Mouse (Mus musculus) cerebellum, adult 8-10 months (tissue): Measurements from ENCODE around the gene Pipox.
A peak's percentile ranks its signal among the peaks of the same experiment; 100 is the strongest.

ENCODE experiments used
- DNase-seq: peaks from one replicate; pipeline ENCODE4 v3.0.0; 2022

Gene Pipox

GRCm38 (mm10) chr11:77893787-77894718 lies at the start of gene Pipox:
TSS of gene Pipox (minus strand) at chr11:77894096.
- DNase-seq = peak; percentile 89

- no peak for DNase-seq
These were observed 48.3 kb upstream of the Pipox start for GRCm38 (mm10) chr11:77942230-77942629.

GRCm38 (mm10) chr11:77937649-77938410 lies 43.9 kb upstream of the Pipox start:
- DNase-seq = no peak

GRCm38 (mm10) chr11:77936846-77937245 lies 43.0 kb upstream of the Pipox start:
- DNase-seq = no peak

- DNase-seq = peak; percentile 55
These were observed 40.8 kb upstream of the Pipox start for GRCm38 (mm10) chr11:77934568-77935311.

GRCm38 (mm10) chr11:77934111-77934521 lies 40.2 kb upstream of the Pipox start:
- peak; percentile 74 for DNase-seq

- DNase-seq = no peak
These were observed 38.7 kb upstream of the Pipox start for GRCm38 (mm10) chr11:77932576-77932975.

GRCm38 (mm10) chr11:77931541-77932433 lies 37.9 kb upstream of the Pipox start:
- peak; percentile 39 for DNase-seq

GRCm38 (mm10) chr11:77930751-77931540 lies 37.0 kb upstream of the Pipox start, which contains the start of gene Sez6:
TSS of gene Sez6 (plus strand) at chr11:77930800.
- DNase-seq = peak; percentile 79

GRCm38 (mm10) chr11:77927837-77928236 lies 33.9 kb upstream of the Pipox start:
- no peak for DNase-seq

GRCm38 (mm10) chr11:77926666-77927065 lies 32.8 kb upstream of the Pipox start:
- no peak for DNase-seq

GRCm38 (mm10) chr11:77925836-77926657 lies 32.2 kb upstream of the Pipox start:
- no peak for DNase-seq

GRCm38 (mm10) chr11:77923285-77923684 lies 29.4 kb upstream of the Pipox start:
- no peak for DNase-seq

GRCm38 (mm10) chr11:77917166-77917565 lies 23.3 kb upstream of the Pipox start:
- peak; percentile 58 for DNase-seq

GRCm38 (mm10) chr11:77916741-77917140 lies 22.8 kb upstream of the Pipox start:
- no peak for DNase-seq

GRCm38 (mm10) chr11:77914598-77915260 lies 20.8 kb upstream of the Pipox start:
- DNase-seq = no peak

- no peak for DNase-seq
These were observed 19.6 kb upstream of the Pipox start for GRCm38 (mm10) chr11:77913505-77913904.

- DNase-seq = no peak
These were observed 15.9 kb upstream of the Pipox start for GRCm38 (mm10) chr11:77909776-77910175.

- no peak for DNase-seq
These were observed 15.5 kb upstream of the Pipox start for GRCm38 (mm10) chr11:77909376-77909775.

GRCm38 (mm10) chr11:77908468-77908867 lies 14.6 kb upstream of the Pipox start:
- no peak for DNase-seq
